Mouse (Mus musculus) stomach, postnatal 0 days (tissue): ENCODE measurements around the gene Plvap. TPM values are rescaled to one million over a fixed set of nuclear protein-coding genes. Genes with fewer than 3 reads are reported as not detected.

ENCODE experiments used
- ATAC-seq: fragments of 200-750 bp; cut with Nextera tagmentation; 2 replicates; pipeline ENCODE4 v1.8.0; 2017; ENCODE audit not compliant: low FRiP score, low TSS enrichment
- DNase-seq: peaks from one replicate; pipeline ENCODE4 v3.0.0-alpha.2; 2016; ENCODE audit warnings: low spot score
- H3K27ac ChIP-seq: fragments of 300-500 bp; sonication (generic); replicated peaks from 2 replicates; pipeline ENCODE4 v1.5.1; 2014; ENCODE audit warnings: mild to moderate bottlenecking, control low read depth
- H3K27me3 ChIP-seq: fragments of 300-500 bp; sonication (generic); 2 replicates; pipeline ENCODE4 v1.6.1; 2014; ENCODE audit warnings: low read length; ENCODE audit not compliant: control insufficient read depth, insufficient read depth
- H3K36me3 ChIP-seq: fragments of 300-500 bp; sonication (generic); 2 replicates; pipeline ENCODE4 v1.6.1; 2014; ENCODE audit warnings: low read length, mixed read lengths; ENCODE audit not compliant: control insufficient read depth, insufficient read depth
- H3K4me1 ChIP-seq: fragments of 300-500 bp; sonication (generic); replicated peaks from 2 replicates; pipeline ENCODE4 v1.6.1; 2014; ENCODE audit warnings: antibody characterized with exemption; ENCODE audit not compliant: control insufficient read depth, insufficient read depth
- H3K4me2 ChIP-seq: fragments of 300-500 bp; sonication (generic); replicated peaks from 2 replicates; pipeline ENCODE4 v1.6.1; 2014; ENCODE audit warnings: low read depth, mild to moderate bottlenecking, control low read depth, moderate library complexity
- H3K4me3 ChIP-seq: fragments of 300-500 bp; sonication (generic); 2 replicates; pipeline ENCODE4 v1.5.1; 2014; ENCODE audit warnings: low read depth, low read length, control low read depth
- H3K9ac ChIP-seq: fragments of 300-500 bp; sonication (generic); 2 replicates; pipeline ENCODE4 v1.6.1; 2014; ENCODE audit warnings: mild to moderate bottlenecking, low read length, control low read depth, mixed read lengths
- H3K9me3 ChIP-seq: fragments of 300-500 bp; sonication (generic); 2 replicates; pipeline ENCODE4 v1.6.1; 2016; ENCODE audit warnings: low read length; ENCODE audit not compliant: control insufficient read depth
- CTCF ChIP-seq: IDR thresholded peaks from 2 replicates; pipeline ENCODE4 v1.5.1; 2016; ENCODE audit warnings: antibody characterized with exemption, low read depth, mild to moderate bottlenecking, moderate library complexity
- EP300 ChIP-seq: optimal IDR thresholded peaks from 2 replicates; pipeline ENCODE3; 2016; ENCODE audit warnings: antibody characterized with exemption
- WGBS: fragments of 180-500 bp; shearing (Covaris S2); extraction: QIAGEN DNeasy Blood & Tissue Kit; methylation state at CpG from one replicate; pipeline ENCODE4 v1.1.7; 2014; 5-methylcytosine and 5-hydroxymethylcytosine counted together
- polyA plus RNA-seq: library from polyadenylated mRNA; unstranded; fragments of >200 nt; fragmentation: Nextera tagmentation; extraction: Ambion mirVana; gene quantifications from 2 replicates; pipeline ENCODE4 v1.2.1, GENCODE M21; 2015

Plvap gene
- polyA plus RNA-seq, 1 experiment from 2014 or later: 56.3 TPM

GRCm38 (mm10) chr8:71497881-71498501 lies 13.6 kb downstream of the Plvap start:
- Histone ChIP-seq H3K36me3 (no peaks in the 10 kb centered on the region), H3K27me3 (no peaks in the 10 kb centered on the region), H3K9ac (peak overlapping the region; percentile 35; the same call in 1 of the 2 replicates), H3K4me2 (no peak overlapping the region), H3K4me1 (no peaks in the 10 kb centered on the region; the same call in 1 of the 2 replicates), H3K27ac (peak overlapping the region; percentile 65; the same call in 1 of the 2 replicates), H3K9me3 (no peaks in the 10 kb centered on the region), H3K4me3 (no peak overlapping the region)
- ATAC-seq: no peak
- TF ChIP-seq CTCF (no peak), EP300 (no peak)
- 22% methylated on average over 14 of the region's 15 CpGs for WGBS
- no peak for DNase-seq

GRCm38 (mm10) chr8:71497077-71497645 lies 14.4 kb downstream of the Plvap start:
- H3K4me3 ChIP-seq: no peak overlapping the region

GRCm38 (mm10) chr8:71496481-71496880 lies 15.1 kb downstream of the Plvap start:
- TF ChIP-seq EP300 (no peak), CTCF (peak; percentile 54)
- ATAC-seq: peak; percentile 53; the same call in 1 of the 2 replicates
- Histone ChIP-seq H3K4me1 (no peaks in the 10 kb centered on the region; the same call in 1 of the 2 replicates), H3K9ac (no peak overlapping the region; the same call in 1 of the 2 replicates), H3K9me3 (no peaks in the 10 kb centered on the region), H3K27me3 (no peaks in the 10 kb centered on the region), H3K4me2 (no peak overlapping the region), H3K27ac (peak overlapping the region; percentile 61), H3K36me3 (peaks cover 6% of the 10 kb centered on the region; the same call in 1 of the 2 replicates), H3K4me3 (no peak overlapping the region)
- 25% methylated on average over 11 of the region's 11 CpGs for WGBS
- DNase-seq: peak; percentile 64

More at GRCm38 (mm10) chr8:71497077-71497645, 14.4 kb downstream of the Plvap start:
- no peak for TF ChIP-seq EP300
- no peak for TF ChIP-seq CTCF
- peak overlapping the region; percentile 61 for H3K27ac ChIP-seq
- no peaks in the 10 kb centered on the region for H3K27me3 ChIP-seq
- no peaks in the 10 kb centered on the region; the same call in 1 of the 2 replicates for H3K4me1 ChIP-seq
- no peak for DNase-seq
- no peak for ATAC-seq
- peaks cover 4% of the 10 kb centered on the region; the same call in 1 of the 2 replicates for H3K36me3 ChIP-seq
- WGBS: 78% methylated on average over 1 of the region's 1 CpGs
- no peaks in the 10 kb centered on the region for H3K9me3 ChIP-seq
- no peak overlapping the region for H3K9ac ChIP-seq
- no peak overlapping the region for H3K4me2 ChIP-seq

GRCm38 (mm10) chr8:71495811-71496210 lies 15.7 kb downstream of the Plvap start:
- Histone ChIP-seq H3K4me1 (no peaks in the 10 kb centered on the region; the same call in 1 of the 2 replicates), H3K27ac (peak overlapping the region; percentile 61), H3K27me3 (no peaks in the 10 kb centered on the region), H3K4me3 (no peak overlapping the region), H3K4me2 (no peak overlapping the region), H3K9me3 (no peaks in the 10 kb centered on the region), H3K36me3 (peaks cover 6% of the 10 kb centered on the region; the same call in 1 of the 2 replicates), H3K9ac (no peak overlapping the region)
- DNase-seq: no peak
- 76% methylated on average over 5 of the region's 5 CpGs for WGBS
- no peak for TF ChIP-seq CTCF
- no peak for TF ChIP-seq EP300
- no peak for ATAC-seq

GRCm38 (mm10) chr8:71495039-71495438 lies 16.5 kb downstream of the Plvap start:
- Histone ChIP-seq H3K4me2 (peak overlapping the region; percentile 38), H3K4me3 (no peak overlapping the region)
- peak; percentile 75 for ATAC-seq

GRCm38 (mm10) chr8:71488454-71488853 lies 23.1 kb downstream of the Plvap start:
- no peaks in the 10 kb centered on the region for H3K9me3 ChIP-seq
- H3K9ac ChIP-seq: peak overlapping the region; percentile 75
- DNase-seq (peak; percentile 90), ATAC-seq (peak; percentile 88)
- H3K27ac ChIP-seq: peak overlapping the region; percentile 86
- peak; percentile 34; the same call in 1 of the 2 replicates for TF ChIP-seq CTCF
- no peak for TF ChIP-seq EP300
- H3K4me2 ChIP-seq: peak overlapping the region; percentile 98
- H3K4me3 ChIP-seq: peak overlapping the region; percentile 71
- H3K27me3 ChIP-seq: no peaks in the 10 kb centered on the region
- WGBS: under 1% methylated on average over 22 of the region's 22 CpGs
- H3K36me3 ChIP-seq: peaks cover 6% of the 10 kb centered on the region; the same call in 1 of the 2 replicates
- peaks cover 9% of the 10 kb centered on the region for H3K4me1 ChIP-seq

More at GRCm38 (mm10) chr8:71495039-71495438, 16.5 kb downstream of the Plvap start:
- TF ChIP-seq EP300 (no peak), CTCF (peak; percentile 81)
- H3K36me3 ChIP-seq: peaks cover 6% of the 10 kb centered on the region; the same call in 1 of the 2 replicates
- H3K27me3 ChIP-seq: no peaks in the 10 kb centered on the region
- 13% methylated on average over 16 of the region's 16 CpGs for WGBS
- no peaks in the 10 kb centered on the region for H3K9me3 ChIP-seq
- H3K4me1 ChIP-seq: no peaks in the 10 kb centered on the region; the same call in 1 of the 2 replicates
- H3K9ac ChIP-seq: no peak overlapping the region
- H3K27ac ChIP-seq: peak overlapping the region; percentile 53
- peak; percentile 84 for DNase-seq
